ENCODE assay signal across 27 mouse cellular contexts in the genomic region with DNA sequence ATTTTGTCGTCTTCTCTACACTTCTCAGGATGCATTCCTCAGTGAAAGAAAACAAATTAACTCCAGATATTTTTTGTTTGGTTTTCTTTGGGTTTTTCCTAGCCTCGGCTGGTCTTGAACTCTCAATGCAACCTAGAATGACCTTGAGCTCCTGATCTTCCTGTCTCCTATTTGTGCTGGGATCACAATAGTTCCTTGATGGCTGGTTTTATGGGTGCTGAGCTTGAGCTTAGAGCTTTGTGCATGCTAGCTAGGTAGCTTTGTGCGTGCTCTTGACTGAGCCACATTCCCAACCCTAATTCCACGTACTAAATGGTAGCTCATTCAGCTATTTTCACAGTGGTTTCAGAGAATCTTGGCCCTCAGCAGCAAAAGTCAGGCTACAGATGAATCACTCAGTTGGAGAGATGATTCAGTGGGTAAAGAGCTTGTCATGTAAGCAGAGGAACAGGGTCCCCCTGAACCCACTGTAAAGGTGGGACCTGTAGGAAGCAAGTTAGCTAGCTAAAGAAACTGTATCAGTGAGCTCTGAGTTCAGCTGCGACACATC. TPM values are rescaled to one million over a fixed set of nuclear protein-coding genes. Genes with fewer than 3 reads are reported as not detected.
DNase-seq lines count a peak whose midpoint lies in the region; ATAC-seq and TF ChIP-seq lines count a peak whose summit lies in the region.
"Had no signal": no experiment of that assay in that cellular context is flagged by ENCODE, and none has a peak within 500 bp of the region (broad histone marks: within the 10 kb centered on the region; RNA-seq: fewer than 3 reads in every experiment).

No protein-coding gene starts in this region.

- H3K27me3 ChIP-seq in liver, postnatal 0 days (ENCODE audit: insufficient read depth, low read length) = no peaks in the 10 kb centered on the region
- H3K27me3 ChIP-seq in liver, embryonic 12.5 days (replicated peaks) = no peaks in the 10 kb centered on the region
- H3K27me3 ChIP-seq in myocyte (ENCODE audit: control insufficient read depth, insufficient read depth, insufficient read length) = no peaks in the 10 kb centered on the region
- H3K27me3 ChIP-seq: heart, embryonic 13.5 days; hindbrain, embryonic 15.5 days had no signal

- no peak overlapping the region for H3ac ChIP-seq in myocyte (ENCODE audit: control insufficient read depth, insufficient read length)

- intact Hi-C loops in gastrocnemius, adult 2 months (cut with DNase I) = loop anchor here (5.0 kb wide), 1 partner anchor 33 kb away; no protein-coding TSS in a partner anchor

- no peak overlapping the region for H3K4me2 ChIP-seq in liver, postnatal 0 days (ENCODE audit: low read depth, low read length)
- no peak overlapping the region for H3K4me2 ChIP-seq in liver, embryonic 12.5 days
- peak overlapping the region; percentile 21 for H3K4me2 ChIP-seq in myocyte (ENCODE audit: low read depth)
- H3K4me2 ChIP-seq: heart, embryonic 13.5 days; hindbrain, embryonic 15.5 days had no signal

- peak overlapping the region; percentile 69 for H3K27ac ChIP-seq in gastrocnemius, adult 2 months
- 0 out of 2 replicates have a peak overlapping the region, but pooled peaks have one; percentile 63 for H3K27ac ChIP-seq in liver, postnatal 0 days (ENCODE audit: low read depth)
- H3K27ac ChIP-seq in liver, embryonic 12.5 days = no peak overlapping the region
- H3K27ac ChIP-seq: embryonic facial prominence, embryonic 10.5 days; forebrain, embryonic 10.5 days; heart, embryonic 13.5 days; hindbrain, embryonic 15.5 days had no signal

- no peak for TF ChIP-seq CTCF in gastrocnemius, adult 2 months (IDR thresholded peaks at IDR 0.05)
- no peak for TF ChIP-seq CTCF in liver, postnatal 0 days (IDR thresholded peaks at IDR 0.05; ENCODE audit: low read depth)

- no peak for TF ChIP-seq POLR2A in myocyte (IDR thresholded peaks at IDR 0.05; ENCODE audit: insufficient read length, low read depth)

- H3K9me3 ChIP-seq in liver, postnatal 0 days (ENCODE audit: low read length) = no peaks in the 10 kb centered on the region
- no peaks in the 10 kb centered on the region for H3K9me3 ChIP-seq in liver, embryonic 12.5 days (replicated peaks)
- H3K9me3 ChIP-seq: embryonic facial prominence, embryonic 10.5 days; forebrain, embryonic 10.5 days; heart, embryonic 13.5 days; hindbrain, embryonic 15.5 days had no signal

- no peaks in the 10 kb centered on the region for H3K36me3 ChIP-seq in liver, postnatal 0 days (replicated peaks; ENCODE audit: insufficient read depth, low read length)
- no peaks in the 10 kb centered on the region for H3K36me3 ChIP-seq in liver, embryonic 12.5 days
- no peaks in the 10 kb centered on the region for H3K36me3 ChIP-seq in myocyte (ENCODE audit: control insufficient read depth, insufficient read depth)
- H3K36me3 ChIP-seq: embryonic facial prominence, embryonic 10.5 days; forebrain, embryonic 10.5 days; heart, embryonic 13.5 days; hindbrain, embryonic 15.5 days had no signal

- WGBS in liver, postnatal 0 days (ENCODE audit: insufficient replicate concordance) = 83% methylated on average over 5 of the region's 5 CpGs
- 78% methylated on average over 5 of the region's 5 CpGs for WGBS in liver, embryonic 12.5 days (ENCODE audit: insufficient replicate concordance)

- H3K9ac ChIP-seq in liver, postnatal 0 days (replicated peaks) = no peak overlapping the region
- no peak overlapping the region for H3K9ac ChIP-seq in liver, embryonic 12.5 days
- H3K9ac ChIP-seq: heart, embryonic 13.5 days; hindbrain, embryonic 15.5 days had no signal

- no peak overlapping the region for H3K4me3 ChIP-seq in gastrocnemius, adult 2 months
- H3K4me3 ChIP-seq in liver, postnatal 0 days (ENCODE audit: low read depth, low read length) = no peak overlapping the region
- no peak overlapping the region for H3K4me3 ChIP-seq in liver, embryonic 12.5 days
- H3K4me3 ChIP-seq in myocyte = no peak overlapping the region
- H3K4me3 ChIP-seq: embryonic facial prominence, embryonic 10.5 days; erythroblast, embryonic 14.5 days; forebrain, embryonic 10.5 days; heart, embryonic 13.5 days; hindbrain, embryonic 15.5 days had no signal

- DNase-seq in gastrocnemius, adult 2 months = no peak
- no peak for DNase-seq in gastrocnemius, adult 18-20 months (ENCODE audit: low spot score)
- no peak for DNase-seq in liver, postnatal 0 days
- DNase-seq in NIH3T3 (ENCODE audit: low read depth) = peak; percentile 73
- no peak for DNase-seq in cerebellum, adult 9-10 months
- no peak for DNase-seq in adipocyte (ENCODE audit: low spot score)
- DNase-seq: adrenal gland, postnatal 10 days; B cell, adult 2 months; cerebellum, adult 18-20 months; cerebellum, postnatal 10 days; gastrocnemius, postnatal 14 days; heart, postnatal 36 days; kidney, adult 2 months had no signal

- no peak for TF ChIP-seq EP300 in liver, postnatal 0 days (IDR thresholded peaks at IDR 0.05; ENCODE audit: low read depth)

- peaks cover 28% of the 10 kb centered on the region for H3K4me1 ChIP-seq in liver, postnatal 0 days (ENCODE audit: insufficient read depth)
- peaks cover 38% of the 10 kb centered on the region for H3K4me1 ChIP-seq in liver, embryonic 12.5 days

- no peak for ATAC-seq in liver, postnatal 0 days
- no peak for ATAC-seq in liver, embryonic 12.5 days
- ATAC-seq: activated CD4-positive, CD25-positive, alpha-beta regulatory T cell, adult 4 months; forebrain, embryonic 14.5 days; intestine, embryonic 16.5 days had no signal

- peaks cover 98% of the 10 kb centered on the region for H3K79me2 ChIP-seq in myocyte (ENCODE audit: control insufficient read depth, insufficient read depth)

TF ChIP-seq in myocyte, 11 proteins besides CTCF, POLR2A, EP300 and RAD21:
- TF ChIP-seq REST (IDR thresholded peaks at IDR 0.05; ENCODE audit: insufficient read depth, insufficient read length) (no peak), CEBPB (IDR thresholded peaks at IDR 0.05; ENCODE audit: insufficient read depth, poor library complexity, severe bottlenecking) (no peak), MAX (IDR thresholded peaks at IDR 0.05; ENCODE audit: low read depth) (no peak), USF1 (IDR thresholded peaks at IDR 0.05; ENCODE audit: low read depth) (no peak), MYOD1 (IDR thresholded peaks at IDR 0.05; ENCODE audit: control insufficient read depth in 1 of 3, insufficient read length in 2 of 3, low read depth in 2 of 3) (no peak), TCF12 (IDR thresholded peaks at IDR 0.05; ENCODE audit: insufficient read depth, poor library complexity, severe bottlenecking) (no peak), SRF (IDR thresholded peaks at IDR 0.05; ENCODE audit: control insufficient read depth, insufficient read length, low read depth) (no peak), MYOG (IDR thresholded peaks at IDR 0.05; ENCODE audit: control insufficient read depth in 1 of 3, insufficient read depth in 1 of 3, insufficient read length in 2 of 3, low read depth in 2 of 3) (no peak), TCF3 (IDR thresholded peaks at IDR 0.05; ENCODE audit: insufficient read length, low read depth) (no peak), POLR2AphosphoS2 (IDR thresholded peaks at IDR 0.05; ENCODE audit: insufficient read length, low read depth) (no peak), E2F4 (IDR thresholded peaks at IDR 0.05; ENCODE audit: insufficient read depth) (no peak)

RNA-seq across cellular contexts. Expression of gene Nt5dc3, which starts 5.4 kb away (rescaled TPM):
- total RNA-seq in gastrocnemius, adult 2 months (2021) = 10 to 100 TPM; 36.1 to 77.7 TPM
- 10 to 100 TPM; 47.6 to 52.8 TPM for total RNA-seq in gastrocnemius, adult 18-20 months (2021)
- polyA plus RNA-seq in liver, postnatal 0 days (2015; fragmentation: Nextera tagmentation; extraction: Ambion mirVana) = 0.40 and 0.51 TPM in 2 replicates
- 0.65 and 0.69 TPM in 2 replicates for polyA plus RNA-seq in liver, embryonic 12.5 days (2016; fragmentation: Nextera tagmentation; extraction: Ambion mirVana)
- polyA plus RNA-seq in myocyte (2012; fragmentation: generic; extraction: Trizol) = 15.5 TPM

RNA-seq across cellular contexts. Expression of gene Gm49358, which starts 20.4 kb away (rescaled TPM):
- total RNA-seq in gastrocnemius, adult 2 months (2021) = 10 to 100 TPM; 16.7 to 32.1 TPM
- 10 to 100 TPM; 20.6 to 24.9 TPM for total RNA-seq in gastrocnemius, adult 18-20 months (2021)
- not detected in 2 replicates for polyA plus RNA-seq in liver, postnatal 0 days (2015; fragmentation: Nextera tagmentation; extraction: Ambion mirVana)
- polyA plus RNA-seq in liver, embryonic 12.5 days (2016; fragmentation: Nextera tagmentation; extraction: Ambion mirVana) = not detected in 2 replicates
- not detected for polyA plus RNA-seq in myocyte (2012; fragmentation: generic; extraction: Trizol)
- polyA plus RNA-seq: activated CD4-positive, CD25-positive, alpha-beta regulatory T cell, adult 4 months; embryonic facial prominence, embryonic 10.5 days; embryonic facial prominence, embryonic 14.5 days; erythroblast, embryonic 14.5 days; forebrain, embryonic 10.5 days; forebrain, embryonic 14.5 days; gonadal fat pad, adult 2 months; heart, embryonic 13.5 days; heart, postnatal 0 days; hindbrain, embryonic 11.5 days; hindbrain, embryonic 15.5 days; intestine, embryonic 16.5 days; kidney, adult 2 months had no signal
